Mouse (Mus musculus): ENCODE data around the gene Mtch2. TPM values are rescaled to one million over a fixed set of nuclear protein-coding genes. Genes with fewer than 3 reads are reported as not detected.
"Not testable (repeated sequence)": the region's sequence is repeated elsewhere in the genome, so short reads cannot be mapped to it uniquely, and the experiment has no call there.

Mtch2 gene
- 142 and 146 TPM in 2 replicates for polyA plus RNA-seq (2016; fragmentation: Nextera tagmentation; extraction: Ambion mirVana)

GRCm38 (mm10) chr2:90846955-90847680 is at the start of gene Mtch2:
TSS of gene Mtch2 (plus strand) at chr2:90847155.
- Histone ChIP-seq H3K4me3 (peak within 1 kb of the TSS; percentile 83), H3K27ac (peak within 1 kb of the TSS; percentile 87), H3K36me3 (peaks cover 29% of the 10 kb centered on the region), H3K4me2 (peak within 1 kb of the TSS; percentile 79), H3K4me1 (peaks cover 35% of the 10 kb centered on the region), H3K27me3 (replicated peaks) (no peaks in the 10 kb centered on the region), H3K9ac (peak within 1 kb of the TSS; percentile 92), H3K9me3 (replicated peaks) (no peaks in the 10 kb centered on the region)
- ATAC-seq, result peak; percentile 94
- WGBS (ENCODE audit: insufficient replicate concordance), result under 1% methylated on average over 51 of the region's 67 CpGs

GRCm38 (mm10) chr2:90808241-90809126 is 38.5 kb upstream of the Mtch2 start:
- Histone ChIP-seq H3K4me1 (no peaks in the 10 kb centered on the region), H3K4me3 (no peak overlapping the region), H3K9ac (no peak overlapping the region), H3K27me3 (replicated peaks) (0 out of 2 replicates have a peak, but pooled peaks cover 6% of the 10 kb centered on the region), H3K4me2 (no peak overlapping the region), H3K36me3 (no peaks in the 10 kb centered on the region), H3K27ac (no peak overlapping the region), H3K9me3 (replicated peaks) (no peaks in the 10 kb centered on the region)
- no peak for ATAC-seq
- 57% methylated on average over 6 of the region's 6 CpGs for WGBS (ENCODE audit: insufficient replicate concordance)

- Histone ChIP-seq H3K4me2 (no peak overlapping the region), H3K9me3 (replicated peaks) (no peaks in the 10 kb centered on the region), H3K9ac (no peak overlapping the region), H3K27me3 (replicated peaks) (0 out of 2 replicates have a peak, but pooled peaks cover 6% of the 10 kb centered on the region), H3K27ac (no peak overlapping the region), H3K36me3 (no peaks in the 10 kb centered on the region), H3K4me1 (no peaks in the 10 kb centered on the region), H3K4me3 (no peak overlapping the region)
- WGBS (ENCODE audit: insufficient replicate concordance), result 63% methylated on average over 8 of the region's 8 CpGs
- ATAC-seq, result no peak
Observed at GRCm38 (mm10) chr2:90810751-90811150, 36.2 kb upstream of the Mtch2 start.

DNA sequence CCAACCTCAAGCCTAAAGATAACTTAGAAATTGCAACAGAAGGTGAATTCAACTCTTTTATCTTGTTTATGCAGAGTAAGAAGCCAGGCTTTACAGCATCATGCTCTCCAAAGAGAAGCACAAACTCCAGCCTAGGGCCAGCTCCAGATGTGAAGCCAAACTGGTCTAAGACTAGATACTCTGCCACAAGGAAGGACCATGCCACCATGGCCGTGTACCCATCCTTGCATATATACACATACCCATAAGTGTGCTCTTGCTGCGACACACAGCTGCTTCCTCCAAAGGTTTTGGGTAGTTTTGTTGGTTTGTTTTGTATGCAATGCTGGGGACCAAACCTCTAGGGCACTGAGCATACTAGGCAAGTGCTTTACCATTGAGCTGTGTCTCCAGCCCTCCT is 31.7 kb upstream of the Mtch2 start:
- Histone ChIP-seq H3K4me2 (no peak overlapping the region), H3K36me3 (no peaks in the 10 kb centered on the region), H3K27ac (no peak overlapping the region), H3K4me1 (no peaks in the 10 kb centered on the region), H3K9ac (no peak overlapping the region), H3K9me3 (replicated peaks) (no peaks in the 10 kb centered on the region), H3K27me3 (replicated peaks) (0 out of 2 replicates have a peak, but pooled peaks cover 6% of the 10 kb centered on the region), H3K4me3 (no peak overlapping the region)
- ATAC-seq, result no peak
- 64% methylated on average over 2 of the region's 2 CpGs for WGBS (ENCODE audit: insufficient replicate concordance)

DNA sequence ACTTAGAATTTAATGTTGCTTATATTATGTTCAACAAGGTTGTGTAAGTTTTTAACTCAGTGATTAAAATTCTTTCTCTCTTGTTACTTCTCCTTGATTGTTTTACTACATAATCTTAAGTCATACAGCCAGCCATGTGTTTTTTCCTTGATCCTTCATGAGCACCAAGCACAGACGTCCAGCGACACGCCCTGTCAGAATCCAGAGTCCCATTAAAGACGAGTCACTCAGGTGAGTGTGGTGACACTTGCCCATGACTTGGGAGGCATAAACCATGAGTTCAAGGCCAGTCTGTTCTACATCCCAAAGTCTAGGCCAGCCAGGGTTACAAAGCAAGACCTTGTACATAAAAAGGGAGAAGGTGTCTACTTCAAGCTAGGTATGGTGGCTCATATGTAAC is 30.8 kb upstream of the Mtch2 start:
- no peaks in the 10 kb centered on the region for H3K36me3 ChIP-seq
- 70% methylated on average over 4 of the region's 4 CpGs for WGBS (ENCODE audit: insufficient replicate concordance)
- no peak for ATAC-seq
- no peaks in the 10 kb centered on the region for H3K4me1 ChIP-seq
- 0 out of 2 replicates have a peak, but pooled peaks cover 6% of the 10 kb centered on the region for H3K27me3 ChIP-seq (replicated peaks)
- H3K4me2 ChIP-seq, result no peak overlapping the region
- H3K4me3 ChIP-seq, result no peak overlapping the region
- H3K9ac ChIP-seq, result no peak overlapping the region
- H3K9me3 ChIP-seq (replicated peaks), result no peaks in the 10 kb centered on the region
- no peak overlapping the region for H3K27ac ChIP-seq

DNA sequence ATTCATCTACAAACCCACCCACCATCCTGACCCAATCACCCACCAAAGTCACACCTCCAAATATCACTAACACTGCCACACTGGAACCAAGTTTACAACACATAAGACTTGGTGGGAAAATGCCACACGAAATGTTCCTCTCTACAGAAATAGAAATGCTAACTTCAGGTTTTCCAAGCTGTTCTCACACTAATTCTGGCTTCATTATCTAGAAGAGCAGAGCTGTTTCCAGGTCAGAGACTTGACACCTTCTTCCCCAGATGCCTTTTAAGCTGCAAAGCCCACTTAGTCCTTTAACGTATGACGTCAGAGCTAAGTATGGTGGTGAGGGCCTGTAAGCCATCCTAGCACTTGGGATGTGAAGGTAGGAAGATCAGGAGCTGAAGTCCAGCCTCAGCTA is 28.2 kb upstream of the Mtch2 start:
- Histone ChIP-seq H3K4me1 (no peaks in the 10 kb centered on the region), H3K4me3 (no peak overlapping the region), H3K4me2 (no peak overlapping the region), H3K27me3 (replicated peaks) (no peaks in the 10 kb centered on the region), H3K9me3 (replicated peaks) (no peaks in the 10 kb centered on the region), H3K9ac (no peak overlapping the region), H3K27ac (no peak overlapping the region), H3K36me3 (no peaks in the 10 kb centered on the region)
- 77% methylated on average over 3 of the region's 3 CpGs for WGBS (ENCODE audit: insufficient replicate concordance)
- ATAC-seq, result no peak

DNA sequence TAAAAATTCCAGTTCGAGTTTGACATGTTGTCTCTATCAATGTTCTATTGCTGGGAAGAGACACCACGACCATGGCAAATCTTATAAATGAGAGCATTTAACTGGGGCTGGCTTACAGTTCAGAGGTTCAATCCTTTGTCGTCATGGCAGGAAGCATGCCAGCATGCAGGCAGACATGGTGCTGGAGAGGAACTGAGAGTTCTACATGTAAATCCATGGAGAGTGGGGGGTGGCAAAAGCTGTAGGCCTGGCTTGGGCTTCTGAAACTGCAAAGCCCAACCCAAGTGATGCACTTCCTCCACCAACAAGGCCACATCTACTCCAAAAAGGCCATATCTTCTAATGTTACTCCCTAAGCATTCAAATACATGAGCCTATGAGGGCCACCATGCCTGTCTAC is 26.1 kb upstream of the Mtch2 start:
- 64% methylated on average over 3 of the region's 3 CpGs for WGBS (ENCODE audit: insufficient replicate concordance)
- H3K27me3 ChIP-seq (replicated peaks), result no peaks in the 10 kb centered on the region
- H3K27ac ChIP-seq, result no peak overlapping the region
- no peak for ATAC-seq
- H3K9ac ChIP-seq, result no peak overlapping the region
- H3K4me2 ChIP-seq, result no peak overlapping the region
- no peak overlapping the region for H3K4me3 ChIP-seq
- H3K36me3 ChIP-seq, result no peaks in the 10 kb centered on the region
- no peaks in the 10 kb centered on the region for H3K4me1 ChIP-seq
- no peaks in the 10 kb centered on the region for H3K9me3 ChIP-seq (replicated peaks)

DNA sequence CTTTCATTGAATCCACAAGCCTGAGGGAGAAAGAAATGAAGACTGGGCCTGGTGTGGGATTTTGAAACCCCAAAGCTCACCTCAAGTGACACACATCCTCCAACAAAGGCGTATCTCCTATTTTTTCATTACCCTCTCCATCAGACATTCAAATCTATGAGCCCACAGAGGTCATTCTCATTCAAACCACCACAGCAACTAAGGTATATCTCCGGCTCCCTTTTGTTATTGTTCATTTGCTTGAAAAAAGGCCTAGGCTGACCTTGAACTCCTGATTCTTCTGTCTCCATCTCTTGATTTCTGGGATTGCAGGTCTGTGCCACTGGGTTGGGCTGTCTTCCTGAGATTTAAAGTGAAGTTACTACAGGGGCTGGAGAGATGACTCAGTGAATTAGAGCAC is 24.0 kb upstream of the Mtch2 start:
- H3K9me3 ChIP-seq (replicated peaks), result no peaks in the 10 kb centered on the region
- 86% methylated on average over 2 of the region's 2 CpGs for WGBS (ENCODE audit: insufficient replicate concordance)
- no peak overlapping the region for H3K9ac ChIP-seq
- H3K4me2 ChIP-seq, result no peak overlapping the region
- no peak overlapping the region for H3K4me3 ChIP-seq
- no peaks in the 10 kb centered on the region for H3K36me3 ChIP-seq
- no peaks in the 10 kb centered on the region for H3K27me3 ChIP-seq (replicated peaks)
- no peaks in the 10 kb centered on the region for H3K4me1 ChIP-seq
- ATAC-seq, result no peak
- no peak overlapping the region for H3K27ac ChIP-seq

DNA sequence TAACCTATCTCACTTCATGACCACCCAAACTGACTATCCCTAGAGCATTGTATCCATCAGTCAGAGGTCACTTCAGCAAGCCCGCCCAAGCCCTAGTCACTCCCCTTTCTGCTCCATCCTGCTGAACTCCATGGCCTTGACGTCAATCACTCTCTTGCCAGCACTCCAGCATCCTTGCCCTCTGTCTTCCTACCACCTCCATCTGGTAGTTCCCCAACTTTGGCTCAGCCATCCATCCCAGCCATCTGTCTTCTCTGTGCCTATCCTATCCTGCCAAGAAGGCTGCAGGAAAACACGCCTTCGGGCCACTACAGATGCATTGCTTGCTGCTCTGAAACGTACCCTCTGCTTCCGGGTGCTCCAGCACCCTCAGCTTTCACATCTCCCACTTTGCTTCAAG is 23.2 kb upstream of the Mtch2 start:
- no peak for ATAC-seq
- H3K9me3 ChIP-seq (replicated peaks), result no peaks in the 10 kb centered on the region
- no peak overlapping the region for H3K27ac ChIP-seq
- H3K4me2 ChIP-seq, result no peak overlapping the region
- no peaks in the 10 kb centered on the region for H3K4me1 ChIP-seq
- 71% methylated on average over 6 of the region's 6 CpGs for WGBS (ENCODE audit: insufficient replicate concordance)
- H3K27me3 ChIP-seq (replicated peaks), result no peaks in the 10 kb centered on the region
- no peaks in the 10 kb centered on the region for H3K36me3 ChIP-seq
- H3K4me3 ChIP-seq, result no peak overlapping the region
- no peak overlapping the region for H3K9ac ChIP-seq

GRCm38 (mm10) chr2:90824528-90824927 is 22.4 kb upstream of the Mtch2 start:
- not testable (repeated sequence) for H3K4me2 ChIP-seq; H3K9ac ChIP-seq; H3K4me1 ChIP-seq; H3K27me3 ChIP-seq (replicated peaks); H3K4me3 ChIP-seq; ATAC-seq; H3K9me3 ChIP-seq (replicated peaks); H3K36me3 ChIP-seq; H3K27ac ChIP-seq
- 71% methylated on average over 10 of the region's 10 CpGs for WGBS (ENCODE audit: insufficient replicate concordance)

DNA sequence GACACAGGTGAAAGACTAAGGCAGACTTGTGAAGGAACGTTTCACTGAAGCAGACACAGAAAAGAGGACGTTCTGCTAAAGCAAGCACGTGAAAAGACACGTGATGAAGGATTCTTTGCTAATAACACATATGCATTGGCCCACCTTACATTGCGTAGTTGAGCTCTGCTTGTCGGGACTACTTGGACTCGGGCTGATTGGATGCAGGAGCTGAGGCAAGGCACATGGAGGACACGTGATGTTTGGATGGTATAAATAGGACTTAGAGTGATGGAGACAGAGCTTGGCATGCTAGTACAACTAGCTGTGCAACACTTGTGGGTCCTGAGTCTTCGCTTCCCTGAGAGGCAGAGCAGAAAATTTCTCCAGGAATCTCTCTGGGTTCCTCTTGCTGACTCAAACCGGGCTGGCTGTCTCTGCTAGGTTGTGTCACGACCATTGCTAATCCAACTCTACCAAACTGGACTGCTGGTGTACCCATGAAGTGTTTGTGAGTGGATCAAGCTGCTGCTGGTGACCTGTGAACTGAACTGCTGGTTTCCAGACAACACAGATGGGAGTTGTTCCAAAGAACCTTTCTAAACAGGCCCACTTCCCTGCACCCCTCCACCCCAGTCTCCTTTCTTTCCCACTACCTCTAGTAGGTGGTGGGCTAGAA is 21.3 kb upstream of the Mtch2 start:
- H3K9me3 ChIP-seq (replicated peaks), result no peaks in the 10 kb centered on the region
- no peaks in the 10 kb centered on the region for H3K4me1 ChIP-seq
- no peak overlapping the region for H3K4me3 ChIP-seq
- no peak overlapping the region for H3K4me2 ChIP-seq
- no peak overlapping the region for H3K27ac ChIP-seq
- no peak for ATAC-seq
- H3K27me3 ChIP-seq (replicated peaks), result no peaks in the 10 kb centered on the region
- 60% methylated on average over 11 of the region's 11 CpGs for WGBS (ENCODE audit: insufficient replicate concordance)
- no peaks in the 10 kb centered on the region for H3K36me3 ChIP-seq
- no peak overlapping the region for H3K9ac ChIP-seq

DNA sequence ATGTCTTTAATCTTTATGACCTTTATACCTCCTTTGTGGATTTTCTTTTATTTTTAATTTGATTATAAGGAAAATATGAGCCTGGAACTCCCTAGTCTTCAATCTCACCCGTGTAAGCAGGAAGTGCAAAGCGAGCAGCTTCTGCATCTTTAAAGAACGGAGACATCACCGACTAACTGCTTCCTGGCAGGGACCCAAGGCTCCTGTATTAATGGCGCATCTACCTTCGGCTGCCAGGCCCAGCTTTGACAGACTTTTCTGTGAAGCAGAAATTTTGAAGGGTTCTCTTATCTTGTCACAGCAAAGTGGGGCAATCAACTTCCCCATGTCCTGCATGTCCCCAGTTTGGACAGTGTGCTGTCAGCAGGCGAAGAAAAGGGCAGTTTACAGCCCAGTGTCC is 18.2 kb upstream of the Mtch2 start:
- no peak for ATAC-seq
- Histone ChIP-seq H3K9ac (no peak overlapping the region), H3K4me3 (no peak overlapping the region), H3K36me3 (no peaks in the 10 kb centered on the region), H3K27me3 (replicated peaks) (peaks cover 5% of the 10 kb centered on the region; the same call in 1 of the 2 replicates), H3K4me2 (no peak overlapping the region), H3K9me3 (replicated peaks) (no peaks in the 10 kb centered on the region), H3K27ac (no peak overlapping the region), H3K4me1 (no peaks in the 10 kb centered on the region)
- 43% methylated on average over 7 of the region's 7 CpGs for WGBS (ENCODE audit: insufficient replicate concordance)

Measured in liver, embryonic 12.5 days (tissue).